Mouse (Mus musculus) MEL (cell line): Measurements from ENCODE around the gene Pim1. TPM values are rescaled to one million over a fixed set of nuclear protein-coding genes. Genes with fewer than 3 reads are reported as not detected.
"Not testable (repeated sequence)": the region's sequence is repeated elsewhere in the genome, so short reads cannot be mapped to it uniquely, and the experiment has no call there.

ENCODE experiments used
- DNase-seq: peaks from one replicate; pipeline ENCODE4 v3.0.0; 2011; ENCODE audit warnings: low read depth, low spot score
- H3K27ac ChIP-seq: 2 replicates; pipeline ENCODE4 v1.5.1; 2012; ENCODE audit warnings: low read depth, mild to moderate bottlenecking, control low read depth, low read length, moderate library complexity; ENCODE audit not compliant: control insufficient read depth
- H3K27me3 ChIP-seq, 2 experiments: fragments of 150-350 bp in 1 of 2; sonication (generic) in 1 of 2; 2 replicates each; pipeline ENCODE4 v1.6.1; 2012; ENCODE audit warnings: low read length in 2 of 2, mild to moderate bottlenecking in 2 of 2, improper control_type of control experiment in 1 of 2, moderate library complexity in 1 of 2; ENCODE audit not compliant: insufficient read depth in 2 of 2, control insufficient read depth in 1 of 2
- H3K36me3 ChIP-seq, 2 experiments: 2 replicates each; pipeline ENCODE4 v1.6.1; 2012 to 2014; ENCODE audit warnings: low read length in 2 of 2, improper control_type of control experiment in 1 of 2, inconsistent platforms in 1 of 2, mild to moderate bottlenecking in 1 of 2; ENCODE audit not compliant: insufficient read depth in 2 of 2, control insufficient read depth in 1 of 2
- H3K4me1 ChIP-seq, 2 experiments: fragments of 150-350 bp in 1 of 2; sonication (generic) in 1 of 2; 2 replicates each; pipeline ENCODE4 v1.6.1; 2012; ENCODE audit warnings: low read length in 2 of 2, improper control_type of control experiment in 1 of 2, mild to moderate bottlenecking in 1 of 2; ENCODE audit not compliant: insufficient read depth in 2 of 2, control insufficient read depth in 1 of 2
- H3K4me3 ChIP-seq, 2 experiments: fragments of 150-350 bp in 1 of 2; sonication (generic) in 1 of 2; 2 replicates each; pipeline ENCODE4 v1.5.1; 2012; ENCODE audit warnings: low read depth in 2 of 2, low read length in 2 of 2, mild to moderate bottlenecking in 2 of 2, moderate library complexity in 2 of 2, control low read depth in 1 of 2, improper control_type of control experiment in 1 of 2; ENCODE audit not compliant: control insufficient read depth in 1 of 2, insufficient read depth in 1 of 2
- H3K79me2 ChIP-seq: 2 replicates; pipeline ENCODE4 v1.6.1; 2012; ENCODE audit warnings: mild to moderate bottlenecking, low read length, moderate library complexity; ENCODE audit not compliant: control insufficient read depth, poor library complexity, insufficient read depth
- H3K9ac ChIP-seq: 2 replicates; pipeline ENCODE4 v1.6.1; 2012; ENCODE audit warnings: low read depth, mild to moderate bottlenecking, control low read depth, low read length, moderate library complexity; ENCODE audit not compliant: control insufficient read depth, poor library complexity, severe bottlenecking
- H3K9me3 ChIP-seq: fragments of 150-350 bp; sonication (generic); replicated peaks from 2 replicates; pipeline ENCODE4 v1.6.1; 2012; ENCODE audit warnings: mild to moderate bottlenecking, low read length, improper control_type of control experiment, moderate library complexity; ENCODE audit not compliant: insufficient read depth
- BHLHE40 ChIP-seq: IDR thresholded peaks from 2 replicates; pipeline ENCODE4 v1.6.1; 2012; ENCODE audit warnings: low read depth, mild to moderate bottlenecking, inconsistent platforms, low read length, improper control_type of control experiment, borderline replicate concordance
- CTCF ChIP-seq, 3 experiments: IDR thresholded peaks in 2 of 3; conservative IDR thresholded peaks in 1 of 3; 2 replicates each; pipeline ENCODE4 v1.5.1; 2011 to 2012; ENCODE audit warnings: low read length in 3 of 3, low read depth in 2 of 3, mild to moderate bottlenecking in 2 of 3, improper control_type of control experiment in 1 of 3, inconsistent platforms in 1 of 3, mixed read lengths in 1 of 3, moderate library complexity in 1 of 3; ENCODE audit not compliant: control insufficient read depth in 1 of 3, insufficient read depth in 1 of 3, poor library complexity in 1 of 3, severe bottlenecking in 1 of 3
- EP300 ChIP-seq, 2 experiments: IDR thresholded peaks; 2 replicates each; pipeline ENCODE4 v1.6.1; 2011; ENCODE audit warnings: improper control_type of control experiment in 2 of 2, low read length in 2 of 2, low read depth in 1 of 2, mild to moderate bottlenecking in 1 of 2
- JUND ChIP-seq: IDR thresholded peaks from 2 replicates; pipeline ENCODE4 v1.6.1; 2011; ENCODE audit warnings: low read depth, mild to moderate bottlenecking, improper control_type of control experiment, low read length
- MAX ChIP-seq: IDR thresholded peaks from 2 replicates; pipeline ENCODE4 v1.6.1; 2011; ENCODE audit warnings: low read length, improper control_type of control experiment
- MYC ChIP-seq: IDR thresholded peaks from 2 replicates; pipeline ENCODE4 v1.6.1; 2011; ENCODE audit warnings: low read depth, mild to moderate bottlenecking, low read length, improper control_type of control experiment, moderate library complexity
- NELFE ChIP-seq: IDR thresholded peaks from 2 replicates; pipeline ENCODE4 v1.6.1; 2011; ENCODE audit warnings: low read depth, low read length, improper control_type of control experiment
- SIN3A ChIP-seq: IDR thresholded peaks from 2 replicates; pipeline ENCODE4 v1.6.1; 2012; ENCODE audit warnings: low read length, improper control_type of control experiment, inconsistent platforms
- SMC3 ChIP-seq: IDR thresholded peaks from 2 replicates; pipeline ENCODE4 v1.6.1; 2011; ENCODE audit warnings: low read depth, low read length, improper control_type of control experiment
- TBP ChIP-seq: IDR thresholded peaks from 2 replicates; pipeline ENCODE4 v1.8.0; 2011; ENCODE audit warnings: low read depth, low read length, improper control_type of control experiment
- ZC3H11A ChIP-seq: IDR thresholded peaks from 2 replicates; pipeline ENCODE4 v1.6.1; 2012; ENCODE audit warnings: low read depth, mild to moderate bottlenecking, inconsistent platforms, low read length, improper control_type of control experiment
- ZNF384 ChIP-seq: IDR thresholded peaks from 2 replicates; pipeline ENCODE4 v1.6.1; 2012; ENCODE audit warnings: low read depth, mild to moderate bottlenecking, inconsistent platforms, low read length, improper control_type of control experiment
- polyA plus RNA-seq, 2 experiments: library from polyadenylated mRNA; stranded (reverse) in 1 of 2; unstranded in 1 of 2; fragments of >175 nt in 1 of 2; fragments of >200 nt in 1 of 2; gene quantifications; 2 replicates each; pipeline versions ENCODE4 v1.2.1 to v1.2.4; 2012; ENCODE audit warnings: low replicate concordance in 2 of 2, low read depth in 1 of 2; ENCODE audit not compliant: insufficient read length in 2 of 2, insufficient read depth in 1 of 2, missing spikeins in 1 of 2
- total RNA-seq: library from RNA; depleted of rRNA; stranded (reverse); fragments of 300-350 nt; gene quantifications from 2 replicates; pipeline ENCODE4 v1.2.3, GENCODE M21; 2012

The Pim1 gene
- total and polyA plus RNA-seq, 3 experiments: 30.6 to 52.1 TPM; not detected in 1

GRCm38 (mm10) chr17:29514435-29514834 is 23.9 kb downstream of the Pim1 start:
- H3K4me1 ChIP-seq: 0 out of 4 replicates have a peak, but pooled peaks cover 0 to 2% of the 10 kb centered on the region in 2 experiments
- peak overlapping the region in 1 of 2 experiments; percentile 8; a peak in 1 of 4 replicates for H3K4me3 ChIP-seq
- H3K27ac ChIP-seq: no peak overlapping the region
- peak overlapping the region; percentile 49 for H3K9ac ChIP-seq
- DNase-seq: peak; percentile 87
- no peaks in the 10 kb centered on the region for H3K79me2 ChIP-seq
- no peaks in the 10 kb centered on the region for H3K36me3 ChIP-seq
- TF ChIP-seq CTCF (IDR thresholded peaks at IDR 0.05 in 2 of 3, conservative IDR thresholded peaks at IDR 0.05 in 1 of 3; ENCODE audit: control insufficient read depth in 1 of 3, insufficient read depth in 1 of 3, low read depth in 2 of 3, low read length in 3 of 3, poor library complexity in 1 of 3, severe bottlenecking in 1 of 3) (peak; percentile 89 to 99 (median 94)), ZC3H11A (peak; percentile 99), BHLHE40 (no peak), EP300 (IDR thresholded peaks at IDR 0.05; ENCODE audit: low read depth in 1 of 2, low read length in 2 of 2) (no peak), SIN3A (peak; percentile 69), JUND (0 out of 2 replicates have a peak, but pooled peaks have one; percentile 14), SMC3 (peak; percentile 99), ZNF384 (0 out of 2 replicates have a peak, but pooled peaks have one; percentile 26), MYC (0 out of 2 replicates have a peak, but pooled peaks have one; percentile 15), TBP (0 out of 2 replicates have a peak, but pooled peaks have one; percentile 35)
- H3K27me3 ChIP-seq: no peaks in the 10 kb centered on the region
- H3K9me3 ChIP-seq: no peaks in the 10 kb centered on the region

GRCm38 (mm10) chr17:29518665-29519064 is 28.1 kb downstream of the Pim1 start:
- not testable (repeated sequence) for DNase-seq, H3K36me3 ChIP-seq, H3K27ac ChIP-seq, H3K27me3 ChIP-seq, H3K9me3 ChIP-seq, H3K79me2 ChIP-seq, H3K4me3 ChIP-seq, H3K4me1 ChIP-seq, H3K9ac ChIP-seq
- peak; percentile 78 for TF ChIP-seq TBP

DNA sequence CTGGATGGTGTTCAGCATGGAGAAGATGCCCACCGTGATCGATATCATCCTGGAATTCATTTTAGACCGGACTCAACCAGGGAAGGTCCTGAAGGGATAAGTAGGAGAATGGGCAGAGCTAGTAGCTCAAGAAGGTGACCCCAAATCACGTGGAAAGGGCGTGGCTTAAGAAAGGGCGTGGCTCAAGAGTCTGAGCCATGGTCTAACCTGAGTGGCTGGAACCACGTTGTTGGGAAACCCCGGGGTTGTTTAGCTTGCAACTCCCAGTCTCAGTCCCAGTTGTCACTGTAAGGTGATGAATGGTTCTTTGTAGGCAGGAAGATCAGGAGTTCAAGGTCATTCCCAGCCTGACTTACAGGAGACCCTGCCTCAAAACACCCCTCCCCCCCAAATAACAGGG is 29.2 kb downstream of the Pim1 start:
- TF ChIP-seq ZNF384 (no peak), TBP (no peak), MAX (no peak), NELFE (no peak)
- Histone ChIP-seq H3K79me2 (no peaks in the 10 kb centered on the region), H3K36me3 (no peaks in the 10 kb centered on the region), H3K4me3 (no peak overlapping the region), H3K9me3 (no peaks in the 10 kb centered on the region), H3K4me1 (no peaks in the 10 kb centered on the region), H3K9ac (no peak overlapping the region), H3K27ac (no peak overlapping the region), H3K27me3 (no peaks in the 10 kb centered on the region)
- no peak for DNase-seq
